Mouse (Mus musculus) bone marrow, adult 2 months (tissue): ENCODE data around the gene Cdc14a.

Experiments
- CTCF ChIP-seq: fragments of 200-500 bp; IDR thresholded peaks from 2 replicates; pipeline ENCODE4 v1.5.1; 2011; ENCODE audit warnings: low read length, control low read depth; ENCODE audit not compliant: control insufficient read depth, insufficient read depth
- POLR2A ChIP-seq: fragments of 200-500 bp; IDR thresholded peaks from 2 replicates; pipeline ENCODE4 v1.6.1; 2011; ENCODE audit warnings: low read depth, mild to moderate bottlenecking, control low read depth, low read length, borderline replicate concordance; ENCODE audit not compliant: control insufficient read depth

DNA sequence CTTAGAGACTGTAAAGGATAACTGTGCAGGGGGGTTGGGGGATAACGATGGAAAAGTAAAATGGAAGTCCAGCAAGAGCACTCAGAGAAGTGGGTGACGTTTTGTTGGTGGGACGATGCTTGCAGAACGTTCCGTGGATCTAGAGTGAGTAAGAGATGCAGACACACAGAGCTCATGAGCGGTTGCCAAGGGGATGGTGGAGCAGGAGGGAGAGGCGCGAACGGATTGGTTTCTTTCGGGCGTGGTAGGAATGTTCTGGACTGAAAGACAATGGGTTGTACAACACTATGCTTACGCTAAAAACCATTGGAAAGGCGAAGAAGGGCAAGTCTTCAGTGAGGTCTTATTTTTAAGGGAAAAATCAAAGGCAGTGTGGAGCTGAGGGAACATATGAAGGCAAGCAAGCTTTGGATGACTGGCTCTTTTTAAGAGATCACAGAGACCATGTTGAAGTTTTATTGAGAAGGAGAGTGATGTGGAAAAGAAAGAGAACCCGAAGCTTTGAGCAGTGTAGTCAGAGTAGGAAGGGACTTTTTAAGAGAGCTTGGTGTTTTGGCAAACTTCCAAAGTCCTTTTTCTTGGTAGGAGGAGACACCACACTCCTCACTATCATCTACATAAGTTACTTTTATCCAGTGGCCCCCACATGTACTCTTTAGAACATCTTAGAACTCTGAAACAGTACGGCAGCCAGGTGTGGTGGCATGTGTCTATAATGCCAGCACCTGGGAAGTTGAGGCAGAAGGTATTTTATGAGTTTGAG lies 68.6 kb downstream of the Cdc14a start:
- TF ChIP-seq POLR2A (no peak), CTCF (no peak)
